In the genomic region with DNA sequence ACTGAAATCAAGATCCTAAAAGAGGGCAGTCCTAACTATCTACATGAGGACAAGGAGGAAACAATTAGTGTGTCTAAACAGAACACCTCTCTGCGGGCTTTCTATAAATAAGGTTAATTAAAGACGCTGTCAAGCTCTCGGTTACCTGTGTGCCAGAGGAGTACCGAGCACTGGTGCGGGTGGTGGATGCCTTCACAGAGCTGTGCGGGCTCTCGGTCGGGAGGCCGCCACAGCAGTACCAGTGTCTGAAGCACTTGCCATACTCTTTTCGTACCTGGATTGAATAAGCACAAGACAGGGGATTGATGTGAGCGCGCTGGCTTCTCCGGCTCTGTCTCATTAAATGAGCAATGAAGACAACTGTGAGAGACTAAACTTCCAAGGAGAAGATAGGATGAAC, we compare ENCODE assay signal across 18 mouse cellular contexts.
DNase-seq lines count a peak whose midpoint lies in the region; ATAC-seq lines count a peak whose summit lies in the region.
"Had no signal": no experiment of that assay in that cellular context is flagged by ENCODE, and none has a peak within 500 bp of the region (broad histone marks: within the 10 kb centered on the region; RNA-seq: fewer than 3 reads in every experiment).

No protein-coding gene starts in this region.

- DNase-seq in cerebellum, adult 11-12 months = no peak
- peak; percentile 55 for DNase-seq in heart, adult 11 months
- DNase-seq in heart, adult 9 months (ENCODE audit: low spot score in 2 of 2) = no peak
- DNase-seq: adrenal gland, adult 2 months; adrenal gland, adult 8-10 months; adrenal gland, postnatal 10 days; adrenal gland, postnatal 14 days; adrenal gland, postnatal 25 days; adrenal gland, postnatal 36 days; B cell, adult 2 months; cerebellum, adult 11 months; cerebellum, adult 18-20 months; cerebellum, adult 2 months; cerebellum, adult 8-10 months had no signal

- ATAC-seq in cerebellum, adult (ENCODE audit: insufficient number of reproducible peaks, low FRiP score, low TSS enrichment) = peak; percentile 54; the same call in 1 of the 2 replicates
- ATAC-seq: activated CD4-positive, CD25-positive, alpha-beta regulatory T cell, adult 4 months; CD4-positive, CD25-positive, alpha-beta regulatory T cell, adult 4 months; Patski had no signal
